Mouse (Mus musculus) lung, postnatal 0 days (tissue): ENCODE data around the gene Dpp9.

ENCODE experiments used
- CTCF ChIP-seq: IDR thresholded peaks from 2 replicates; pipeline ENCODE4 v1.5.1; 2016; ENCODE audit warnings: antibody characterized with exemption, mild to moderate bottlenecking
- EP300 ChIP-seq: IDR thresholded peaks from 2 replicates; pipeline ENCODE4 v1.6.1; 2016; ENCODE audit warnings: antibody characterized with exemption, mild to moderate bottlenecking, control low read depth

GRCm38 (mm10) chr17:56265011-56265410 is 46.3 kb upstream of the Dpp9 start:
- TF ChIP-seq CTCF, result no peak
- no peak for TF ChIP-seq EP300
